Mouse (Mus musculus) lung, embryonic 14.5 days (tissue): Measurements from ENCODE around the gene Srrm2. TPM values are rescaled to one million over a fixed set of nuclear protein-coding genes. Genes with fewer than 3 reads are reported as not detected.

Source experiments
- ATAC-seq: fragments of 200-750 bp; cut with Nextera tagmentation; 2 replicates; pipeline ENCODE4 v1.8.0; 2017; ENCODE audit warnings: mild to moderate bottlenecking, moderate TSS enrichment, moderate library complexity; ENCODE audit not compliant: insufficient read depth
- DNase-seq: peaks from one replicate; pipeline ENCODE4 v3.0.0-alpha.2; 2015
- H3K27ac ChIP-seq: fragments of 300-500 bp; sonication (generic); 2 replicates; pipeline ENCODE4 v1.5.1; 2014; ENCODE audit warnings: low read depth, mild to moderate bottlenecking, moderate library complexity
- H3K27me3 ChIP-seq: fragments of 300-500 bp; sonication (generic); 2 replicates; pipeline ENCODE4 v1.6.1; 2014; ENCODE audit warnings: low read length, control low read depth; ENCODE audit not compliant: insufficient read depth
- H3K36me3 ChIP-seq: fragments of 300-500 bp; sonication (generic); 2 replicates; pipeline ENCODE4 v1.6.1; 2014; ENCODE audit warnings: control low read depth; ENCODE audit not compliant: insufficient read depth
- H3K4me1 ChIP-seq: fragments of 300-500 bp; sonication (generic); 2 replicates; pipeline ENCODE4 v1.6.1; 2014; ENCODE audit warnings: antibody characterized with exemption, control low read depth; ENCODE audit not compliant: insufficient read depth
- H3K4me2 ChIP-seq: fragments of 300-500 bp; sonication (generic); 2 replicates; pipeline ENCODE4 v1.6.1; 2014; ENCODE audit warnings: mild to moderate bottlenecking
- H3K4me3 ChIP-seq: fragments of 300-500 bp; sonication (generic); 2 replicates; pipeline ENCODE4 v1.5.1; 2014; ENCODE audit warnings: low read depth, low read length
- H3K9ac ChIP-seq: fragments of 300-500 bp; sonication (generic); 2 replicates; pipeline ENCODE4 v1.6.1; 2014
- H3K9me3 ChIP-seq: fragments of 300-500 bp; sonication (generic); 2 replicates; pipeline ENCODE4 v1.6.1; 2016; ENCODE audit warnings: low read depth, low read length, control low read depth
- CTCF ChIP-seq: IDR thresholded peaks from 2 replicates; pipeline ENCODE4 v1.5.1; 2016; ENCODE audit warnings: antibody characterized with exemption, low read depth
- WGBS: fragments of 180-500 bp; shearing (Covaris S2); extraction: QIAGEN DNeasy Blood & Tissue Kit; methylation state at CpG from one replicate; pipeline ENCODE4 v1.1.7; 2014; 5-methylcytosine and 5-hydroxymethylcytosine counted together
- polyA plus RNA-seq: library from polyadenylated mRNA; unstranded; fragments of >200 nt; fragmentation: Nextera tagmentation; extraction: Ambion mirVana; gene quantifications from 2 replicates; pipeline ENCODE4 v1.2.1, GENCODE M21; 2014

The Srrm2 gene
- polyA plus RNA-seq, 1 experiment from 2014 or later: 491 TPM

- no peak overlapping the region for H3K27ac ChIP-seq
- 65% methylated on average over 10 of the region's 10 CpGs for WGBS
- ATAC-seq: no peak
- no peaks in the 10 kb centered on the region for H3K36me3 ChIP-seq
- H3K4me1 ChIP-seq: no peaks in the 10 kb centered on the region
- no peak for TF ChIP-seq CTCF
- H3K4me3 ChIP-seq: no peak overlapping the region
- H3K4me2 ChIP-seq: no peak overlapping the region
- H3K9me3 ChIP-seq: no peaks in the 10 kb centered on the region
- no peak for DNase-seq
- H3K9ac ChIP-seq: no peak overlapping the region
- H3K27me3 ChIP-seq: no peaks in the 10 kb centered on the region
These were observed 14.1 kb upstream of the Srrm2 start for GRCm38 (mm10) chr17:23776216-23776615.

- TF ChIP-seq CTCF: no peak
- DNase-seq (no peak), ATAC-seq (no peak)
These were observed 13.2 kb upstream of the Srrm2 start for GRCm38 (mm10) chr17:23777141-23777540.

DNA sequence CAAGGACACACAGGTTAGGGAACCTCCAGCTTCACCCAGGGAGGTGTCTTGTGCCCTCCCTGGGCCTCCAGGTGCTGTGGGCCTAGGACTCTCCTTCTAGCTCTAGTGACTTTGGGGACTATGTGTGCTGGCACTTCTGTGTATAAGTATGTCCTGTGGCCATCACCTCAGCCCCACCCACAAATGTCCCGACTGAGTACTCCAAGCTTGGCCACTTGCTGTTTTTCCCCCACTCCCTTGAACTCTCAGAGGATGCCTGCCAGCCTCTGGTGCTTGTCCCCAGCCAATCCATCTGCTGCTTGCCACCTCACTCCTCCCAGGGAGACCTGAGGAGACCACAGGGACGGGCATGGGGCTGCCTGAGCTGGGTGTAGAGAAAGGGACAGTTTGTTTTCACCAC, 11.9 kb upstream of the Srrm2 start:
- Histone ChIP-seq H3K4me2 (no peak overlapping the region), H3K27me3 (no peaks in the 10 kb centered on the region), H3K4me3 (no peak overlapping the region), H3K27ac (no peak overlapping the region), H3K4me1 (no peaks in the 10 kb centered on the region), H3K36me3 (no peaks in the 10 kb centered on the region), H3K9me3 (no peaks in the 10 kb centered on the region), H3K9ac (no peak overlapping the region)
- no peak for ATAC-seq
- WGBS: 31% methylated on average over 2 of the region's 2 CpGs
- no peak for TF ChIP-seq CTCF
- DNase-seq: no peak

More at GRCm38 (mm10) chr17:23777141-23777540, 13.2 kb upstream of the Srrm2 start:
- Histone ChIP-seq H3K9ac (no peak overlapping the region), H3K4me1 (no peaks in the 10 kb centered on the region), H3K4me2 (no peak overlapping the region), H3K27me3 (no peaks in the 10 kb centered on the region), H3K27ac (no peak overlapping the region), H3K36me3 (no peaks in the 10 kb centered on the region), H3K9me3 (no peaks in the 10 kb centered on the region), H3K4me3 (no peak overlapping the region)
- 60% methylated on average over 2 of the region's 2 CpGs for WGBS

DNA sequence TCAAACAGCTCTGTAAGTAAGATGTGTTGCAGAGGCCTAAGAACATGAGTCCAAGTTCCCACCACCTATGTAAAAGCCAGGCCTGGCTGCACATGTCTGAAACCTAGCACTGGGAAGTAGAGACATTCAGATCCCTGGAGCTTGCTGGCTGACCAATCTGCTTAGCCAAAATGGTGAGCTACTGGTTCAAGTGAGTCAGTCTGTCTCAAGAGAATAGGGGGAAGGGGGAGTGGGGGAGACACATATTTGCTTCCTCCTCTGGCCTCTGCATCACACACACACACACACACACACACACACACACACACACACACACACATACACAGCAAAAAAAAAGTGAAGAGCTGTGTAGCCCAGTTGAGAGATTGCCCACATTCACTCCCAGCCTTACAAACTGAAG, 7.0 kb upstream of the Srrm2 start:
- H3K36me3 ChIP-seq: no peaks in the 10 kb centered on the region
- no peaks in the 10 kb centered on the region for H3K27me3 ChIP-seq
- no peak for TF ChIP-seq CTCF
- ATAC-seq (no peak), DNase-seq (no peak)
- H3K4me1 ChIP-seq: no peaks in the 10 kb centered on the region
- no peaks in the 10 kb centered on the region for H3K9me3 ChIP-seq
- H3K4me3 ChIP-seq: no peak overlapping the region
- no peak overlapping the region for H3K9ac ChIP-seq
- H3K27ac ChIP-seq: no peak overlapping the region
- no peak overlapping the region for H3K4me2 ChIP-seq

GRCm38 (mm10) chr17:23785561-23786471, 4.5 kb upstream of the Srrm2 start, which contains the start of gene Flywch2:
TSS of gene Flywch2 (minus strand) at chr17:23786081.
- Histone ChIP-seq H3K4me1 (0 out of 2 replicates have a peak, but pooled peaks cover 5% of the 10 kb centered on the region), H3K4me3 (peak within 1 kb of the TSS; percentile 60), H3K9me3 (no peaks in the 10 kb centered on the region), H3K27ac (no peak within 1 kb of the TSS; the same call in 1 of the 2 replicates), H3K4me2 (peak within 1 kb of the TSS; percentile 88), H3K36me3 (no peaks in the 10 kb centered on the region), H3K9ac (peak within 1 kb of the TSS; percentile 69), H3K27me3 (no peaks in the 10 kb centered on the region)
- DNase-seq: peak; percentile 90
- WGBS: 2% methylated on average over 43 of the region's 43 CpGs
- no peak; the same call in 1 of the 2 replicates for TF ChIP-seq CTCF
- peak; percentile 80 for ATAC-seq

DNA sequence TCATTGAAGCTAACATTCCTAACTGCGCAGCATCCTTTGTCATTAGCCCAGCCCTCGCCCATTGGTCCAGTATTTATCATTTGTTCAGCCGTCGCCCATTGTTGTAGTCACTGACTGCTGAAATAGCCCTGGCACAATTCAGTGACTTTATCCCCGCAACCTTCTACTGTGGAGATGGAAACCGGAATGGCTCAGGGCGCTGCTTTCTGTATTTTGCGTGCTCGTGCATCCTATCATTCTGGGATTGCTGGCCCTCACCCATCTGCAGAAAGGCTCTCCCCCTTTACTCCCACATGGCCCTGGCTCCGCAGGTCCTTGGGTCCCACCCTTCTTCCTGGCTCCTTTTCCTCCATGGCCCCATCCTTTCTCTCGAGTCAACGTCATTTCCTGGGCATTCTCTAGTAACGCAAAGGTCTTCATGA, 3.8 kb upstream of the Srrm2 start:
- Histone ChIP-seq H3K9ac (0 out of 2 replicates have a peak overlapping the region, but pooled peaks have one; percentile 2), H3K4me3 (peak overlapping the region; percentile 60), H3K27ac (no peak overlapping the region; the same call in 1 of the 2 replicates), H3K4me1 (0 out of 2 replicates have a peak, but pooled peaks cover 5% of the 10 kb centered on the region), H3K36me3 (no peaks in the 10 kb centered on the region), H3K27me3 (no peaks in the 10 kb centered on the region), H3K9me3 (no peaks in the 10 kb centered on the region), H3K4me2 (peak overlapping the region; percentile 88)
- 14% methylated on average over 13 of the region's 13 CpGs for WGBS
- ATAC-seq (peak; percentile 26; the same call in 1 of the 2 replicates), DNase-seq (peak; percentile 53)
- TF ChIP-seq CTCF: no peak

- Histone ChIP-seq H3K9ac (no peak overlapping the region), H3K4me1 (0 out of 2 replicates have a peak, but pooled peaks cover 5% of the 10 kb centered on the region), H3K4me2 (no peak overlapping the region), H3K36me3 (no peaks in the 10 kb centered on the region), H3K9me3 (no peaks in the 10 kb centered on the region), H3K27me3 (no peaks in the 10 kb centered on the region), H3K27ac (no peak overlapping the region), H3K4me3 (no peak overlapping the region)
- ATAC-seq (no peak), DNase-seq (no peak)
- TF ChIP-seq CTCF: no peak
- 85% methylated on average over 4 of the region's 4 CpGs for WGBS
These were observed 1.4 kb upstream of the Srrm2 start for GRCm38 (mm10) chr17:23788973-23789372.
